Mouse (Mus musculus) CH12.LX (cell line): ENCODE results near the gene Krt87. TPM values are rescaled to one million over a fixed set of nuclear protein-coding genes. Genes with fewer than 3 reads are reported as not detected.

Experiments used
- DNase-seq: peaks from one replicate; pipeline ENCODE4 v3.0.0-alpha.2; 2013; ENCODE audit errors: extremely low read depth
- H3K27ac ChIP-seq: 2 replicates; pipeline ENCODE4 v1.5.1; 2012; ENCODE audit warnings: low read depth, mild to moderate bottlenecking, control low read depth, moderate library complexity; ENCODE audit not compliant: insufficient read depth
- H3K27me3 ChIP-seq: replicated peaks from 2 replicates; pipeline ENCODE3; 2012; ENCODE audit warnings: inconsistent platforms
- H3K36me3 ChIP-seq, 2 experiments: replicated peaks in 1 of 2; 2 replicates each; pipeline versions ENCODE3 to v1.6.1; 2012; ENCODE audit warnings: inconsistent platforms in 1 of 2, low read length in 1 of 2, mild to moderate bottlenecking in 1 of 2, mixed read lengths in 1 of 2, moderate library complexity in 1 of 2; ENCODE audit not compliant: control insufficient read depth in 1 of 2, insufficient read depth in 1 of 2
- H3K4me1 ChIP-seq, 2 experiments: 2 replicates each; pipeline ENCODE4 v1.6.1; 2012; ENCODE audit warnings: inconsistent platforms in 1 of 2, moderate library complexity in 1 of 2; ENCODE audit not compliant: insufficient read depth in 2 of 2, control insufficient read depth in 1 of 2
- H3K4me2 ChIP-seq: 2 replicates; pipeline ENCODE4 v1.6.1; 2012; ENCODE audit warnings: low read depth, mild to moderate bottlenecking, control low read depth; ENCODE audit not compliant: poor library complexity, insufficient read depth, severe bottlenecking
- H3K4me3 ChIP-seq, 3 experiments: fragments of 150-350 bp in 1 of 3; sonication (generic) in 1 of 3; replicated peaks in 1 of 3; 2 replicates each; pipeline versions ENCODE3 to v1.5.1; 2011 to 2012; ENCODE audit warnings: low read depth in 2 of 3, low read length in 2 of 3, mild to moderate bottlenecking in 2 of 3, moderate library complexity in 2 of 3, control low read depth in 1 of 3, improper control_type of control experiment in 1 of 3, inconsistent platforms in 1 of 3, mixed read lengths in 1 of 3; ENCODE audit not compliant: poor library complexity in 1 of 3
- H3K79me2 ChIP-seq: replicated peaks from 2 replicates; pipeline ENCODE4 v1.6.1; 2012; ENCODE audit warnings: mild to moderate bottlenecking, moderate library complexity; ENCODE audit not compliant: control insufficient read depth, poor library complexity, insufficient read depth, severe bottlenecking; ENCODE audit errors: extremely low read depth
- H3K9ac ChIP-seq: 2 replicates; pipeline ENCODE4 v1.6.1; 2012; ENCODE audit warnings: low read depth, mild to moderate bottlenecking, control low read depth, moderate library complexity; ENCODE audit not compliant: insufficient read depth
- H3K9me3 ChIP-seq: replicated peaks from 2 replicates; pipeline ENCODE3; 2012; ENCODE audit warnings: low read length, inconsistent platforms, mixed read lengths
- BHLHE40 ChIP-seq: IDR thresholded peaks from 2 replicates; pipeline ENCODE4 v1.6.1; 2011; ENCODE audit warnings: mild to moderate bottlenecking, low read depth, low read length, improper control_type of control experiment
- E2F4 ChIP-seq: IDR thresholded peaks from 2 replicates; pipeline ENCODE4 v1.6.1; 2011; ENCODE audit warnings: low read depth, low read length, improper control_type of control experiment; ENCODE audit not compliant: insufficient replicate concordance
- GABPA ChIP-seq: IDR thresholded peaks from 2 replicates; pipeline ENCODE4 v1.6.1; 2012; ENCODE audit warnings: low read depth, low read length, improper control_type of control experiment, inconsistent platforms; ENCODE audit not compliant: insufficient replicate concordance
- JUN ChIP-seq: IDR thresholded peaks from 2 replicates; pipeline ENCODE4 v1.6.1; 2011; ENCODE audit warnings: low read depth, mild to moderate bottlenecking, low read length, improper control_type of control experiment, moderate library complexity; ENCODE audit not compliant: insufficient read depth
- JUND ChIP-seq: conservative IDR thresholded peaks from 2 replicates; pipeline ENCODE4 v1.6.1; 2011; ENCODE audit warnings: low read depth, low read length, improper control_type of control experiment
- MAX ChIP-seq: IDR thresholded peaks from 2 replicates; pipeline ENCODE4 v1.6.1; 2011; ENCODE audit warnings: low read length, improper control_type of control experiment
- NELFE ChIP-seq: IDR thresholded peaks from 2 replicates; pipeline ENCODE4 v1.6.1; 2011; ENCODE audit warnings: low read depth, low read length, improper control_type of control experiment
- NRF1 ChIP-seq: IDR thresholded peaks from 2 replicates; pipeline ENCODE4 v1.6.1; 2014; ENCODE audit warnings: low read depth, mild to moderate bottlenecking, inconsistent platforms, low read length, improper control_type of control experiment, moderate library complexity
- POLR2A ChIP-seq: IDR thresholded peaks from 2 replicates; pipeline ENCODE4 v1.6.1; 2011; ENCODE audit warnings: low read depth, mild to moderate bottlenecking, improper control_type of control experiment, low read length
- SMC3 ChIP-seq: IDR thresholded peaks from 2 replicates; pipeline ENCODE4 v1.6.1; 2011; ENCODE audit warnings: low read depth, low read length, improper control_type of control experiment
- TBP ChIP-seq: conservative IDR thresholded peaks from 2 replicates; pipeline ENCODE4 v1.6.1; 2011; ENCODE audit warnings: low read depth, low read length, improper control_type of control experiment
- TCF12 ChIP-seq: IDR thresholded peaks from 2 replicates; pipeline ENCODE4 v1.6.1; 2014; ENCODE audit warnings: low read depth, mild to moderate bottlenecking, inconsistent platforms, low read length, improper control_type of control experiment
- USF1 ChIP-seq: IDR thresholded peaks from 2 replicates; pipeline ENCODE4 v1.6.1; 2014; ENCODE audit warnings: low read depth, mild to moderate bottlenecking, inconsistent platforms, low read length, improper control_type of control experiment
- USF2 ChIP-seq: conservative IDR thresholded peaks from 2 replicates; pipeline ENCODE4 v1.6.1; 2011; ENCODE audit warnings: low read depth, low read length, improper control_type of control experiment
- ZMIZ1 ChIP-seq: IDR thresholded peaks from 2 replicates; pipeline ENCODE4 v1.6.1; 2012; ENCODE audit warnings: low read depth, mild to moderate bottlenecking, inconsistent platforms, low read length, improper control_type of control experiment
- ZNF384 ChIP-seq: IDR thresholded peaks from 2 replicates; pipeline ENCODE4 v1.6.1; 2012; ENCODE audit warnings: low read depth, low read length, improper control_type of control experiment, inconsistent platforms
- dilution Hi-C: fragments of 300-500 bp; cut with MboI; formaldehyde crosslinking; loops from 2 replicates; pipeline ENCODE4 v1.14.3; 2020; ENCODE audit warnings: low sequenced_read_pairs; ENCODE audit not compliant: extremely low pct_unique_long_range_greater_than_20kb, extremely low pct_ligation_motif_present
- in situ Hi-C: fragments of 300-500 bp; cut with MboI; formaldehyde crosslinking; loops from 3 replicates; pipeline ENCODE4 v1.14.3; 2019; ENCODE audit warnings: low sequenced_read_pairs, low pct_ligation_motif_present, low pct_unique_long_range_greater_than_20kb, mixed read lengths
- polyA plus RNA-seq: library from polyadenylated mRNA; unstranded; fragments of >175 nt; gene quantifications from 2 replicates; pipeline ENCODE4 v1.2.1, GENCODE M21; 2012; ENCODE audit warnings: low read depth; ENCODE audit not compliant: insufficient read length
- total RNA-seq, 2 experiments: library from RNA; depleted of rRNA; stranded (reverse); fragments of 300-350 nt in 1 of 2; fragments of >200 nt in 1 of 2; gene quantifications; 2 replicates each; pipeline ENCODE4 v1.2.3; 2012 to 2014

Gene Krt87
- total and polyA plus RNA-seq, 3 experiments = 0.08 to 0.16 TPM; not detected in 1

- no peaks in the 10 kb centered on the region for H3K4me1 ChIP-seq
- in situ Hi-C loops = no loop called here
- H3K4me3 ChIP-seq = no peak within 1 kb of the TSS
- TF ChIP-seq E2F4 (no peak), JUN (no peak), TCF12 (no peak), MAX (no peak), NRF1 (no peak), USF2 (no peak)
- dilution Hi-C loops = no loop called here
- no peaks in the 10 kb centered on the region for H3K9me3 ChIP-seq
- peaks cover 79% of the 10 kb centered on the region for H3K27me3 ChIP-seq
- no peaks in the 10 kb centered on the region for H3K36me3 ChIP-seq
- no peak for DNase-seq
- H3K79me2 ChIP-seq = no peaks in the 10 kb centered on the region
- H3K9ac ChIP-seq = no peak within 1 kb of the TSS
- H3K27ac ChIP-seq = no peak within 1 kb of the TSS
- H3K4me2 ChIP-seq = no peak within 1 kb of the TSS
Observed at GRCm38 (mm10) chr15:101447444-101447843, 8.8 kb upstream of the Krt87 start, which contains the start of gene Krt88. Gene Krt88 (plus strand): TSS chr15:101447744.

GRCm38 (mm10) chr15:101446572-101446971, 8.0 kb upstream of the Krt87 start:
- no peak overlapping the region for H3K4me3 ChIP-seq
- no peaks in the 10 kb centered on the region for H3K4me1 ChIP-seq
- no peak overlapping the region for H3K4me2 ChIP-seq
- no peaks in the 10 kb centered on the region for H3K79me2 ChIP-seq
- in situ Hi-C loops = no loop called here
- dilution Hi-C loops = no loop called here
- no peak overlapping the region for H3K9ac ChIP-seq
- no peaks in the 10 kb centered on the region for H3K36me3 ChIP-seq
- DNase-seq = no peak
- TF ChIP-seq TBP (no peak), SMC3 (no peak), ZMIZ1 (no peak), GABPA (no peak), MAX (no peak), POLR2A (no peak), ZNF384 (no peak), JUND (no peak)
- H3K27me3 ChIP-seq = peaks cover 80% of the 10 kb centered on the region
- H3K27ac ChIP-seq = no peak overlapping the region
- H3K9me3 ChIP-seq = no peaks in the 10 kb centered on the region

GRCm38 (mm10) chr15:101440837-101441236, 2.2 kb upstream of the Krt87 start:
- peaks cover 0 to 5% of the 10 kb centered on the region in 2 experiments; a peak in 2 of 4 replicates for H3K4me1 ChIP-seq
- no peaks in the 10 kb centered on the region for H3K79me2 ChIP-seq
- peaks cover 63% of the 10 kb centered on the region for H3K27me3 ChIP-seq
- no peak overlapping the region for H3K9ac ChIP-seq
- TF ChIP-seq NRF1 (no peak), USF1 (no peak), TBP (no peak), SMC3 (no peak), NELFE (no peak), ZMIZ1 (no peak), BHLHE40 (no peak)
- no peak for DNase-seq
- in situ Hi-C loops = no loop called here
- no peak overlapping the region for H3K4me3 ChIP-seq
- no peak overlapping the region for H3K27ac ChIP-seq
- H3K9me3 ChIP-seq = no peaks in the 10 kb centered on the region
- no peaks in the 10 kb centered on the region for H3K36me3 ChIP-seq
- dilution Hi-C loops = no loop called here
- no peak overlapping the region for H3K4me2 ChIP-seq
